Mouse (Mus musculus): ENCODE data around the gene Pcmt1.
"Not testable (repeated sequence)": the region's sequence is repeated elsewhere in the genome, so short reads cannot be mapped to it uniquely, and the experiment has no call there.

Pcmt1 gene

GRCm38 (mm10) chr10:7645911-7646310, 35.0 kb downstream of the Pcmt1 start:
- no peak for DNase-seq (ENCODE audit: low read depth, low spot score)

- no peak for DNase-seq (ENCODE audit: low read depth, low spot score)
Observed at GRCm38 (mm10) chr10:7640366-7640765, 40.6 kb downstream of the Pcmt1 start.

GRCm38 (mm10) chr10:7630951-7631720, 49.8 kb downstream of the Pcmt1 start:
- no peak for DNase-seq (ENCODE audit: low read depth, low spot score)

GRCm38 (mm10) chr10:7630286-7630685, 50.6 kb downstream of the Pcmt1 start:
- no peak for DNase-seq (ENCODE audit: low read depth, low spot score)

GRCm38 (mm10) chr10:7629092-7629491, 51.8 kb downstream of the Pcmt1 start:
- DNase-seq (ENCODE audit: low read depth, low spot score): no peak

GRCm38 (mm10) chr10:7623861-7624518, 56.9 kb downstream of the Pcmt1 start:
- no peak for DNase-seq (ENCODE audit: low read depth, low spot score)

GRCm38 (mm10) chr10:7622378-7622777, 58.6 kb downstream of the Pcmt1 start:
- DNase-seq (ENCODE audit: low read depth, low spot score): no peak

- DNase-seq (ENCODE audit: low read depth, low spot score): no peak
Observed at GRCm38 (mm10) chr10:7620723-7621122, 60.2 kb downstream of the Pcmt1 start.

- DNase-seq (ENCODE audit: low read depth, low spot score): no peak
Observed at GRCm38 (mm10) chr10:7619821-7620241, 61.1 kb downstream of the Pcmt1 start.

GRCm38 (mm10) chr10:7617556-7617955, 63.4 kb downstream of the Pcmt1 start:
- not testable (repeated sequence) for DNase-seq (ENCODE audit: low read depth, low spot score)

GRCm38 (mm10) chr10:7617146-7617545, 63.8 kb downstream of the Pcmt1 start:
- not testable (repeated sequence) for DNase-seq (ENCODE audit: low read depth, low spot score)

GRCm38 (mm10) chr10:7614834-7615233, 66.1 kb downstream of the Pcmt1 start:
- DNase-seq (ENCODE audit: low read depth, low spot score): no peak

- not testable (repeated sequence) for DNase-seq (ENCODE audit: low read depth, low spot score)
Observed at GRCm38 (mm10) chr10:7612210-7612609, 68.7 kb downstream of the Pcmt1 start.

- no peak for DNase-seq (ENCODE audit: low read depth, low spot score)
Observed at GRCm38 (mm10) chr10:7611647-7612046, 69.3 kb downstream of the Pcmt1 start.

GRCm38 (mm10) chr10:7608611-7609010, 72.3 kb downstream of the Pcmt1 start:
- DNase-seq (ENCODE audit: low read depth, low spot score): no peak

- DNase-seq (ENCODE audit: low read depth, low spot score): no peak
Observed at GRCm38 (mm10) chr10:7606437-7606836, 74.5 kb downstream of the Pcmt1 start.

- DNase-seq (ENCODE audit: low read depth, low spot score): no peak
Observed at GRCm38 (mm10) chr10:7605168-7605567, 75.8 kb downstream of the Pcmt1 start.

- no peak for DNase-seq (ENCODE audit: low read depth, low spot score)
Observed at GRCm38 (mm10) chr10:7600647-7601046, 80.3 kb downstream of the Pcmt1 start.

- DNase-seq (ENCODE audit: low read depth, low spot score): no peak
Observed at GRCm38 (mm10) chr10:7598177-7598576, 82.8 kb downstream of the Pcmt1 start.

- no peak for DNase-seq (ENCODE audit: low read depth, low spot score)
Observed at GRCm38 (mm10) chr10:7596251-7596650, 84.7 kb downstream of the Pcmt1 start.

- DNase-seq (ENCODE audit: low read depth, low spot score): no peak
Observed at GRCm38 (mm10) chr10:7594797-7595196, 86.1 kb downstream of the Pcmt1 start.

- DNase-seq (ENCODE audit: low read depth, low spot score): no peak
Observed at GRCm38 (mm10) chr10:7590792-7591191, 90.1 kb downstream of the Pcmt1 start.

GRCm38 (mm10) chr10:7590234-7590689, 90.7 kb downstream of the Pcmt1 start:
- DNase-seq (ENCODE audit: low read depth, low spot score): no peak
